In genomic region chr9:43661646-43662045, GRCm38 (mm10) we compare ENCODE assay signal across 27 mouse cellular contexts.
A peak's percentile ranks its signal among the peaks of the same experiment; 100 is the strongest.
DNase-seq lines count a peak whose midpoint lies in the region; ATAC-seq and TF ChIP-seq lines count a peak whose summit lies in the region.
"Had no signal": no experiment of that assay in that cellular context is flagged by ENCODE, and none has a peak within 500 bp of the region (broad histone marks: within the 10 kb centered on the region; RNA-seq: fewer than 3 reads in every experiment).

No protein-coding gene starts in this region.

- ATAC-seq in hindbrain, postnatal 0 days: no peak
- ATAC-seq: CD4-positive, CD25-positive, alpha-beta regulatory T cell, adult 4 months; forebrain, embryonic 14.5 days had no signal

- H3K4me2 ChIP-seq in hindbrain, postnatal 0 days (ENCODE audit: low read depth, low read length): no peak overlapping the region
- H3K4me2 ChIP-seq: heart, embryonic 12.5 days; kidney, embryonic 15.5 days; limb, embryonic 13.5 days; liver, embryonic 11.5 days; lung, embryonic 15.5 days; neural tube, embryonic 12.5 days had no signal

- peak overlapping the region; percentile 72 for H3K27ac ChIP-seq in hindbrain, embryonic 10.5 days
- no peak overlapping the region for H3K27ac ChIP-seq in hindbrain, postnatal 0 days
- H3K27ac ChIP-seq: kidney, embryonic 15.5 days; limb, embryonic 13.5 days; lung, embryonic 15.5 days; neural tube, embryonic 12.5 days had no signal

- H3K4me1 ChIP-seq in hindbrain, embryonic 10.5 days (replicated peaks): peaks cover 26% of the 10 kb centered on the region
- no peaks in the 10 kb centered on the region for H3K4me1 ChIP-seq in hindbrain, postnatal 0 days (ENCODE audit: insufficient read depth, low read length)
- H3K4me1 ChIP-seq: heart, embryonic 12.5 days; kidney, embryonic 15.5 days; limb, embryonic 13.5 days; lung, embryonic 15.5 days; neural tube, embryonic 12.5 days had no signal

- TF ChIP-seq CTCF in hindbrain, postnatal 0 days (IDR thresholded peaks at IDR 0.05; ENCODE audit: low read depth): no peak

- no peak overlapping the region for H3K4me3 ChIP-seq in hindbrain, embryonic 10.5 days
- H3K4me3 ChIP-seq in hindbrain, postnatal 0 days (ENCODE audit: low read length): no peak overlapping the region
- H3K4me3 ChIP-seq: heart, embryonic 12.5 days; kidney, embryonic 15.5 days; left cerebral cortex, adult 2 months; limb, embryonic 13.5 days; lung, embryonic 15.5 days; midbrain, embryonic 10.5 days; myocyte; neural tube, embryonic 12.5 days had no signal

- H3K9me3 ChIP-seq in hindbrain, embryonic 10.5 days: no peaks in the 10 kb centered on the region
- H3K9me3 ChIP-seq in hindbrain, postnatal 0 days (ENCODE audit: low read length): no peaks in the 10 kb centered on the region
- H3K9me3 ChIP-seq: heart, embryonic 12.5 days; kidney, embryonic 15.5 days; limb, embryonic 13.5 days; lung, embryonic 15.5 days; midbrain, embryonic 10.5 days; neural tube, embryonic 12.5 days had no signal

- no peak for DNase-seq in hindbrain, embryonic 10.5 days (ENCODE audit: low spot score)
- DNase-seq in hindbrain, postnatal 0 days (ENCODE audit: low spot score): no peak
- peak; percentile 66 for DNase-seq in layer of hippocampus, adult 9-11 months
- DNase-seq in layer of hippocampus, adult 9-10 months (ENCODE audit: low spot score): no peak
- peak; percentile 71 for DNase-seq in R1 (ENCODE audit: low read depth, low spot score)
- DNase-seq in telencephalon, adult 2 months (ENCODE audit: low read depth, low spot score): peak; percentile 56
- no peak for DNase-seq in ovary, postnatal 14 days (ENCODE audit: low spot score)
- DNase-seq: adrenal gland, postnatal 10 days; cerebellum, adult 11 months; cerebellum, postnatal 14 days; gastrocnemius, postnatal 25 days; heart, adult 18-20 months; heart, postnatal 4 days; kidney, adult 11 months; kidney, postnatal 25 days; right cerebral cortex, postnatal 14 days had no signal

- no peak overlapping the region for H3K9ac ChIP-seq in hindbrain, postnatal 0 days (replicated peaks; ENCODE audit: low read length)
- H3K9ac ChIP-seq: heart, embryonic 12.5 days; kidney, embryonic 15.5 days; limb, embryonic 13.5 days; lung, embryonic 15.5 days; neural tube, embryonic 12.5 days had no signal

- no peaks in the 10 kb centered on the region for H3K27me3 ChIP-seq in hindbrain, embryonic 10.5 days (ENCODE audit: insufficient read depth, poor library complexity, severe bottlenecking)
- H3K27me3 ChIP-seq in hindbrain, postnatal 0 days (ENCODE audit: insufficient read depth, low read length): no peaks in the 10 kb centered on the region
- H3K27me3 ChIP-seq: kidney, embryonic 15.5 days; limb, embryonic 13.5 days; lung, embryonic 15.5 days; neural tube, embryonic 12.5 days had no signal

- H3K36me3 ChIP-seq in hindbrain, embryonic 10.5 days: no peaks in the 10 kb centered on the region
- no peaks in the 10 kb centered on the region for H3K36me3 ChIP-seq in hindbrain, postnatal 0 days (ENCODE audit: insufficient read depth, low read length)
- H3K36me3 ChIP-seq: heart, embryonic 12.5 days; kidney, embryonic 15.5 days; limb, embryonic 13.5 days; lung, embryonic 15.5 days; midbrain, embryonic 10.5 days; neural tube, embryonic 12.5 days had no signal

- 65% methylated on average over 6 of the region's 6 CpGs for WGBS in hindbrain, embryonic 10.5 days
- WGBS in hindbrain, postnatal 0 days: 42% methylated on average over 6 of the region's 6 CpGs

Comparison
In these comparisons a context has a peak if more than half of its experiments do, and no peak if none do; other contexts are left out.
1. DNase-seq: peak in layer of hippocampus, adult 9-11 months (single experiment), R1 (single experiment) and telencephalon, adult 2 months (single experiment); none in hindbrain, embryonic 10.5 days (single experiment), hindbrain, postnatal 0 days (single experiment), layer of hippocampus, adult 9-10 months (single experiment) and ovary, postnatal 14 days (single experiment).